Comparison of ENCODE assay signal across 18 mouse cellular contexts in genomic region chr6:51372357-51372756, GRCm38 (mm10).
DNase-seq lines count a peak whose midpoint lies in the region; ATAC-seq and TF ChIP-seq lines count a peak whose summit lies in the region.
"Had no signal": no experiment of that assay in that cellular context is flagged by ENCODE, and none has a peak within 500 bp of the region (broad histone marks: within the 10 kb centered on the region; RNA-seq: fewer than 3 reads in every experiment).

No protein-coding gene starts in this region.

- H3K9ac ChIP-seq in hindbrain, embryonic 15.5 days = no peak overlapping the region
- no peak overlapping the region for H3K9ac ChIP-seq in hindbrain, embryonic 14.5 days
- no peak overlapping the region for H3K9ac ChIP-seq in intestine, embryonic 15.5 days
- H3K9ac ChIP-seq in neural tube, embryonic 14.5 days (replicated peaks; ENCODE audit: low read depth, low read length) = no peak overlapping the region
- H3K9ac ChIP-seq: heart, embryonic 12.5 days; kidney, embryonic 15.5 days; liver, embryonic 13.5 days; lung, embryonic 15.5 days had no signal

- no peak for ATAC-seq in hindbrain, embryonic 15.5 days (ENCODE audit: low FRiP score, low read depth)
- ATAC-seq in hindbrain, embryonic 14.5 days (ENCODE audit: low FRiP score) = no peak
- ATAC-seq in intestine, embryonic 15.5 days = peak; percentile 36
- no peak for ATAC-seq in neural tube, embryonic 14.5 days (ENCODE audit: low read depth)

- no peaks in the 10 kb centered on the region for H3K9me3 ChIP-seq in hindbrain, embryonic 15.5 days
- no peaks in the 10 kb centered on the region for H3K9me3 ChIP-seq in hindbrain, embryonic 14.5 days (ENCODE audit: control insufficient read depth, low read length)
- H3K9me3 ChIP-seq in intestine, embryonic 15.5 days = no peaks in the 10 kb centered on the region
- no peaks in the 10 kb centered on the region for H3K9me3 ChIP-seq in neural tube, embryonic 14.5 days (ENCODE audit: control insufficient read depth, low read length)
- H3K9me3 ChIP-seq: heart, embryonic 12.5 days; kidney, embryonic 15.5 days; liver, embryonic 13.5 days; lung, embryonic 15.5 days; midbrain, embryonic 10.5 days had no signal

- H3K36me3 ChIP-seq in hindbrain, embryonic 15.5 days = no peaks in the 10 kb centered on the region
- no peaks in the 10 kb centered on the region for H3K36me3 ChIP-seq in hindbrain, embryonic 14.5 days (replicated peaks; ENCODE audit: control insufficient read depth, insufficient read depth)
- no peaks in the 10 kb centered on the region for H3K36me3 ChIP-seq in intestine, embryonic 15.5 days
- no peaks in the 10 kb centered on the region for H3K36me3 ChIP-seq in neural tube, embryonic 14.5 days (ENCODE audit: control insufficient read depth, insufficient read depth, low read length)
- H3K36me3 ChIP-seq: heart, embryonic 12.5 days; kidney, embryonic 15.5 days; liver, embryonic 13.5 days; lung, embryonic 15.5 days; midbrain, embryonic 10.5 days had no signal

- no peak overlapping the region for H3K4me2 ChIP-seq in hindbrain, embryonic 15.5 days
- H3K4me2 ChIP-seq in hindbrain, embryonic 14.5 days (replicated peaks) = no peak overlapping the region
- no peak overlapping the region for H3K4me2 ChIP-seq in intestine, embryonic 15.5 days (replicated peaks)
- no peak overlapping the region for H3K4me2 ChIP-seq in neural tube, embryonic 14.5 days (ENCODE audit: low read depth, low read length)
- H3K4me2 ChIP-seq: heart, embryonic 12.5 days; kidney, embryonic 15.5 days; liver, embryonic 13.5 days; lung, embryonic 15.5 days had no signal

- no peak; the same call in 1 of the 2 replicates for TF ChIP-seq CTCF in brain, embryonic 14.5 days (IDR thresholded peaks at IDR 0.05; ENCODE audit: borderline replicate concordance, extremely low read depth, insufficient read depth, insufficient read length)

- no peak for TF ChIP-seq POLR2A in brain, embryonic 14.5 days (IDR thresholded peaks at IDR 0.05; ENCODE audit: borderline replicate concordance, extremely low read depth, insufficient read depth, insufficient read length, poor library complexity, severe bottlenecking)

- DNase-seq in hindbrain, embryonic 14.5 days (ENCODE audit: low spot score) = no peak
- DNase-seq in brain, embryonic 14.5 days (ENCODE audit: low read depth) = peak; percentile 49
- DNase-seq in thymus, adult 18-20 months = no peak
- no peak for DNase-seq in right cerebral cortex, adult 2 months (ENCODE audit: low spot score in 2 of 2)
- no peak for DNase-seq in layer of hippocampus, adult 11-12 months (ENCODE audit: low spot score)
- DNase-seq: adrenal gland, postnatal 10 days; cerebellum, adult 9-11 months; gastrocnemius, adult 2 months; liver, embryonic 13.5 days; thymus, adult 2 months had no signal

- no peak overlapping the region for H3K4me3 ChIP-seq in hindbrain, embryonic 15.5 days
- no peak overlapping the region for H3K4me3 ChIP-seq in hindbrain, embryonic 14.5 days (replicated peaks; ENCODE audit: low read length)
- H3K4me3 ChIP-seq in intestine, embryonic 15.5 days (replicated peaks) = no peak overlapping the region
- H3K4me3 ChIP-seq in neural tube, embryonic 14.5 days (ENCODE audit: low read depth, low read length) = no peak overlapping the region
- H3K4me3 ChIP-seq: gastrocnemius, adult 2 months; heart, embryonic 12.5 days; kidney, embryonic 15.5 days; liver, embryonic 13.5 days; lung, embryonic 15.5 days; midbrain, embryonic 10.5 days had no signal

- WGBS in hindbrain, embryonic 15.5 days = 53% methylated on average over 7 of the region's 7 CpGs
- WGBS in hindbrain, embryonic 14.5 days = 55% methylated on average over 7 of the region's 7 CpGs
- WGBS in intestine, embryonic 15.5 days = 39% methylated on average over 7 of the region's 7 CpGs
- WGBS in neural tube, embryonic 14.5 days = 68% methylated on average over 7 of the region's 7 CpGs

- H3K27ac ChIP-seq in hindbrain, embryonic 15.5 days (replicated peaks) = 0 out of 2 replicates have a peak overlapping the region, but pooled peaks have one; percentile 4
- no peak overlapping the region for H3K27ac ChIP-seq in hindbrain, embryonic 14.5 days
- H3K27ac ChIP-seq in intestine, embryonic 15.5 days = no peak overlapping the region
- H3K27ac ChIP-seq in neural tube, embryonic 14.5 days (ENCODE audit: low read depth, low read length) = 0 out of 2 replicates have a peak overlapping the region, but pooled peaks have one; percentile 7
- H3K27ac ChIP-seq: gastrocnemius, adult 2 months; kidney, embryonic 15.5 days; liver, embryonic 13.5 days; lung, embryonic 15.5 days; macrophage; midbrain, embryonic 10.5 days had no signal

- H3K27me3 ChIP-seq in hindbrain, embryonic 15.5 days = no peaks in the 10 kb centered on the region
- H3K27me3 ChIP-seq in hindbrain, embryonic 14.5 days (ENCODE audit: control insufficient read depth, insufficient read depth, low read length) = no peaks in the 10 kb centered on the region
- H3K27me3 ChIP-seq in intestine, embryonic 15.5 days (replicated peaks) = no peaks in the 10 kb centered on the region
- no peaks in the 10 kb centered on the region for H3K27me3 ChIP-seq in neural tube, embryonic 14.5 days (ENCODE audit: control insufficient read depth, insufficient read depth, low read length)
- H3K27me3 ChIP-seq: heart, embryonic 12.5 days; kidney, embryonic 15.5 days; liver, embryonic 13.5 days; lung, embryonic 15.5 days had no signal

- H3K4me1 ChIP-seq in hindbrain, embryonic 15.5 days (replicated peaks) = peaks cover 5% of the 10 kb centered on the region
- H3K4me1 ChIP-seq in hindbrain, embryonic 14.5 days (replicated peaks; ENCODE audit: control insufficient read depth, insufficient read depth, low read length) = peaks cover 9% of the 10 kb centered on the region
- H3K4me1 ChIP-seq in intestine, embryonic 15.5 days (replicated peaks) = no peaks in the 10 kb centered on the region
- H3K4me1 ChIP-seq in neural tube, embryonic 14.5 days (ENCODE audit: control insufficient read depth, insufficient read depth, low read length) = no peaks in the 10 kb centered on the region
- H3K4me1 ChIP-seq: kidney, embryonic 15.5 days; liver, embryonic 13.5 days had no signal

Comparison
In these comparisons a context has a peak if more than half of its experiments do, and no peak if none do; other contexts are left out.
1. H3K27ac ChIP-seq: peak in hindbrain, embryonic 15.5 days (single experiment) and neural tube, embryonic 14.5 days (single experiment); none in hindbrain, embryonic 14.5 days (single experiment) and intestine, embryonic 15.5 days (single experiment).